Mouse (Mus musculus): ENCODE results near the gene Hsf2bp. TPM values are rescaled to one million over a fixed set of nuclear protein-coding genes. Genes with fewer than 3 reads are reported as not detected.

Gene Hsf2bp
- polyA plus RNA-seq, 1 experiment: 6.8 TPM

GRCm38 (mm10) chr17:31902630-31903198 is 133.4 kb downstream of the Hsf2bp start:
- no peak overlapping the region for H3K4me3 ChIP-seq (replicated peaks; ENCODE audit: control insufficient read depth, low read depth, low read length)
- TF ChIP-seq CTCF (IDR thresholded peaks at IDR 0.05; ENCODE audit: control insufficient read depth, insufficient read depth, low read length) (no peak), POLR2A (IDR thresholded peaks at IDR 0.05; ENCODE audit: borderline replicate concordance, control insufficient read depth, low read depth, low read length) (no peak)
- peaks cover 1% of the 10 kb centered on the region; the same call in 1 of the 2 replicates for H3K4me1 ChIP-seq (ENCODE audit: control insufficient read depth, insufficient read depth, low read length)
- H3K27ac ChIP-seq (ENCODE audit: control insufficient read depth, insufficient read depth, low read depth, low read length, poor library complexity): no peak overlapping the region
- 68% methylated on average over 3 of the region's 3 CpGs for WGBS

- no peak overlapping the region for H3K4me3 ChIP-seq (replicated peaks; ENCODE audit: control insufficient read depth, low read depth, low read length)
- TF ChIP-seq CTCF (IDR thresholded peaks at IDR 0.05; ENCODE audit: control insufficient read depth, insufficient read depth, low read length) (no peak), POLR2A (IDR thresholded peaks at IDR 0.05; ENCODE audit: borderline replicate concordance, control insufficient read depth, low read depth, low read length) (no peak)
- H3K4me1 ChIP-seq (ENCODE audit: control insufficient read depth, insufficient read depth, low read length): peaks cover 1% of the 10 kb centered on the region; the same call in 1 of the 2 replicates
- H3K27ac ChIP-seq (ENCODE audit: control insufficient read depth, insufficient read depth, low read depth, low read length, poor library complexity): no peak overlapping the region
- WGBS: 75% methylated on average over 11 of the region's 11 CpGs
These were observed 134.5 kb downstream of the Hsf2bp start for GRCm38 (mm10) chr17:31901461-31902204.

- H3K4me1 ChIP-seq (ENCODE audit: control insufficient read depth, insufficient read depth, low read length): no peaks in the 10 kb centered on the region; the same call in 1 of the 2 replicates
- TF ChIP-seq CTCF (IDR thresholded peaks at IDR 0.05; ENCODE audit: control insufficient read depth, insufficient read depth, low read length): no peak
- no peak for TF ChIP-seq POLR2A (IDR thresholded peaks at IDR 0.05; ENCODE audit: borderline replicate concordance, control insufficient read depth, low read depth, low read length)
- 62% methylated on average over 5 of the region's 5 CpGs for WGBS
These were observed 137.2 kb downstream of the Hsf2bp start for GRCm38 (mm10) chr17:31898941-31899340.

GRCm38 (mm10) chr17:31897186-31897793 is 138.9 kb downstream of the Hsf2bp start:
- no peak overlapping the region for H3K4me3 ChIP-seq (replicated peaks; ENCODE audit: control insufficient read depth, low read depth, low read length)
- TF ChIP-seq POLR2A (IDR thresholded peaks at IDR 0.05; ENCODE audit: borderline replicate concordance, control insufficient read depth, low read depth, low read length): no peak
- TF ChIP-seq CTCF (IDR thresholded peaks at IDR 0.05; ENCODE audit: control insufficient read depth, insufficient read depth, low read length): no peak
- 67% methylated on average over 4 of the region's 4 CpGs for WGBS
- no peaks in the 10 kb centered on the region; the same call in 1 of the 2 replicates for H3K4me1 ChIP-seq (ENCODE audit: control insufficient read depth, insufficient read depth, low read length)
- H3K27ac ChIP-seq (ENCODE audit: control insufficient read depth, insufficient read depth, low read depth, low read length, poor library complexity): no peak overlapping the region

More at GRCm38 (mm10) chr17:31898941-31899340, 137.2 kb downstream of the Hsf2bp start:
- H3K27ac ChIP-seq (ENCODE audit: control insufficient read depth, insufficient read depth, low read depth, low read length, poor library complexity): no peak overlapping the region
- no peak overlapping the region for H3K4me3 ChIP-seq (replicated peaks; ENCODE audit: control insufficient read depth, low read depth, low read length)

- no peak for TF ChIP-seq POLR2A (IDR thresholded peaks at IDR 0.05; ENCODE audit: borderline replicate concordance, control insufficient read depth, low read depth, low read length)
- no peak for TF ChIP-seq CTCF (IDR thresholded peaks at IDR 0.05; ENCODE audit: control insufficient read depth, insufficient read depth, low read length)
- Histone ChIP-seq H3K4me3 (replicated peaks; ENCODE audit: control insufficient read depth, low read depth, low read length) (no peak overlapping the region), H3K27ac (ENCODE audit: control insufficient read depth, insufficient read depth, low read depth, low read length, poor library complexity) (no peak overlapping the region), H3K4me1 (ENCODE audit: control insufficient read depth, insufficient read depth, low read length) (no peaks in the 10 kb centered on the region; the same call in 1 of the 2 replicates)
- WGBS: 73% methylated on average over 3 of the region's 3 CpGs
These were observed 139.4 kb downstream of the Hsf2bp start for GRCm38 (mm10) chr17:31896751-31897150.

GRCm38 (mm10) chr17:31896311-31896710 is 139.8 kb downstream of the Hsf2bp start:
- H3K4me1 ChIP-seq (ENCODE audit: control insufficient read depth, insufficient read depth, low read length): no peaks in the 10 kb centered on the region; the same call in 1 of the 2 replicates
- no peak overlapping the region for H3K4me3 ChIP-seq (replicated peaks; ENCODE audit: control insufficient read depth, low read depth, low read length)
- H3K27ac ChIP-seq (ENCODE audit: control insufficient read depth, insufficient read depth, low read depth, low read length, poor library complexity): no peak overlapping the region
- WGBS: 89% methylated on average over 7 of the region's 7 CpGs
- no peak for TF ChIP-seq POLR2A (IDR thresholded peaks at IDR 0.05; ENCODE audit: borderline replicate concordance, control insufficient read depth, low read depth, low read length)
- TF ChIP-seq CTCF (IDR thresholded peaks at IDR 0.05; ENCODE audit: control insufficient read depth, insufficient read depth, low read length): no peak

Other genes starting within 250 kb of the Hsf2bp start
- 24.1 and 42.9 TPM in 2 replicates for gene Sik1, start 180.5 kb downstream of the Hsf2bp start, polyA plus RNA-seq (2011; ENCODE audit: insufficient read depth, insufficient read length, low replicate concordance, missing spikeins)
- 18.1 and 40.3 TPM in 2 replicates for gene Rrp1b, start 249 bp downstream of the Hsf2bp start, polyA plus RNA-seq (2011; ENCODE audit: insufficient read depth, insufficient read length, low replicate concordance, missing spikeins)
- gene Notch3, start 130.5 kb upstream of the Hsf2bp start, polyA plus RNA-seq (2011; ENCODE audit: insufficient read depth, insufficient read length, low replicate concordance, missing spikeins): 3.7 and 7.2 TPM in 2 replicates
- 0.93 TPM in 1 of 2 replicates, not detected in the other for gene Ephx3, start 153.2 kb upstream of the Hsf2bp start, polyA plus RNA-seq (2011; ENCODE audit: insufficient read depth, insufficient read length, low replicate concordance, missing spikeins)
- 43.6 and 129 TPM in 2 replicates for gene Brd4, start 248.4 kb upstream of the Hsf2bp start, polyA plus RNA-seq (2011; ENCODE audit: insufficient read depth, insufficient read length, low replicate concordance, missing spikeins)

All from bone marrow, adult 2 months (tissue).